Mouse (Mus musculus): ENCODE results near the gene Ptgfrn. TPM values are rescaled to one million over a fixed set of nuclear protein-coding genes. Genes with fewer than 3 reads are reported as not detected.

Gene Ptgfrn
- polyA plus RNA-seq, 1 experiment from 2014 or later = 0.35 TPM

- Histone ChIP-seq H3K36me3 (replicated peaks; ENCODE audit: insufficient read depth, low read length) (no peaks in the 10 kb centered on the region), H3K27ac (ENCODE audit: low read depth) (no peak overlapping the region), H3K4me3 (ENCODE audit: low read depth, low read length) (no peak overlapping the region), H3K9ac (replicated peaks) (no peak overlapping the region), H3K4me1 (ENCODE audit: insufficient read depth) (peaks cover 3% of the 10 kb centered on the region; the same call in 1 of the 2 replicates), H3K9me3 (ENCODE audit: low read length) (no peaks in the 10 kb centered on the region), H3K4me2 (ENCODE audit: low read depth, low read length) (no peak overlapping the region), H3K27me3 (ENCODE audit: insufficient read depth, low read length) (no peaks in the 10 kb centered on the region)
- no peak for TF ChIP-seq EP300 (IDR thresholded peaks at IDR 0.05; ENCODE audit: low read depth)
- no peak for TF ChIP-seq CTCF (IDR thresholded peaks at IDR 0.05; ENCODE audit: low read depth)
- DNase-seq = no peak
- ATAC-seq = no peak
- WGBS (ENCODE audit: insufficient replicate concordance) = 43% methylated on average over 4 of the region's 4 CpGs
Observed at GRCm38 (mm10) chr3:101033644-101034043, 76.4 kb downstream of the Ptgfrn start.

- WGBS (ENCODE audit: insufficient replicate concordance) = 48% methylated on average over 7 of the region's 7 CpGs
- Histone ChIP-seq H3K9ac (replicated peaks) (no peak overlapping the region), H3K27me3 (ENCODE audit: insufficient read depth, low read length) (no peaks in the 10 kb centered on the region), H3K4me1 (ENCODE audit: insufficient read depth) (peaks cover 3% of the 10 kb centered on the region; the same call in 1 of the 2 replicates), H3K4me3 (ENCODE audit: low read depth, low read length) (no peak overlapping the region), H3K9me3 (ENCODE audit: low read length) (no peaks in the 10 kb centered on the region), H3K27ac (ENCODE audit: low read depth) (peak overlapping the region; percentile 44; the same call in 1 of the 2 replicates), H3K36me3 (replicated peaks; ENCODE audit: insufficient read depth, low read length) (no peaks in the 10 kb centered on the region), H3K4me2 (ENCODE audit: low read depth, low read length) (no peak overlapping the region)
- no peak for TF ChIP-seq CTCF (IDR thresholded peaks at IDR 0.05; ENCODE audit: low read depth)
- TF ChIP-seq EP300 (IDR thresholded peaks at IDR 0.05; ENCODE audit: low read depth) = no peak
- DNase-seq (no peak), ATAC-seq (no peak)
Observed at GRCm38 (mm10) chr3:101031456-101032142, 78.5 kb downstream of the Ptgfrn start.

GRCm38 (mm10) chr3:101030630-101031029, 79.4 kb downstream of the Ptgfrn start:
- Histone ChIP-seq H3K4me3 (ENCODE audit: low read depth, low read length) (no peak overlapping the region), H3K36me3 (replicated peaks; ENCODE audit: insufficient read depth, low read length) (no peaks in the 10 kb centered on the region), H3K4me1 (ENCODE audit: insufficient read depth) (peaks cover 3% of the 10 kb centered on the region; the same call in 1 of the 2 replicates), H3K9ac (replicated peaks) (no peak overlapping the region), H3K27me3 (ENCODE audit: insufficient read depth, low read length) (no peaks in the 10 kb centered on the region), H3K27ac (ENCODE audit: low read depth) (0 out of 2 replicates have a peak overlapping the region, but pooled peaks have one; percentile 44), H3K4me2 (ENCODE audit: low read depth, low read length) (no peak overlapping the region), H3K9me3 (ENCODE audit: low read length) (no peaks in the 10 kb centered on the region)
- ATAC-seq = no peak
- TF ChIP-seq CTCF (IDR thresholded peaks at IDR 0.05; ENCODE audit: low read depth) (no peak), EP300 (IDR thresholded peaks at IDR 0.05; ENCODE audit: low read depth) (no peak)
- no peak for DNase-seq
- WGBS (ENCODE audit: insufficient replicate concordance) = 86% methylated on average over 1 of the region's 1 CpGs

- 61% methylated on average over 4 of the region's 4 CpGs for WGBS (ENCODE audit: insufficient replicate concordance)
- peaks cover 3% of the 10 kb centered on the region; the same call in 1 of the 2 replicates for H3K4me1 ChIP-seq (ENCODE audit: insufficient read depth)
- no peak within 1 kb of the TSS for H3K4me2 ChIP-seq (ENCODE audit: low read depth, low read length)
- H3K27ac ChIP-seq (ENCODE audit: low read depth) = no peak within 1 kb of the TSS
- no peak within 1 kb of the TSS for H3K9ac ChIP-seq (replicated peaks)
- no peaks in the 10 kb centered on the region for H3K9me3 ChIP-seq (ENCODE audit: low read length)
- no peaks in the 10 kb centered on the region for H3K27me3 ChIP-seq (ENCODE audit: insufficient read depth, low read length)
- H3K36me3 ChIP-seq (replicated peaks; ENCODE audit: insufficient read depth, low read length) = no peaks in the 10 kb centered on the region
- no peak within 1 kb of the TSS for H3K4me3 ChIP-seq (ENCODE audit: low read depth, low read length)
- ATAC-seq (no peak), DNase-seq (no peak)
- TF ChIP-seq EP300 (IDR thresholded peaks at IDR 0.05; ENCODE audit: low read depth) (no peak), CTCF (IDR thresholded peaks at IDR 0.05; ENCODE audit: low read depth) (no peak)
Observed at GRCm38 (mm10) chr3:101029339-101029738, 80.7 kb downstream of the Ptgfrn start, which contains the start of gene Cd101. Gene Cd101, minus strand, starts transcription at chr3:101029556.

DNA sequence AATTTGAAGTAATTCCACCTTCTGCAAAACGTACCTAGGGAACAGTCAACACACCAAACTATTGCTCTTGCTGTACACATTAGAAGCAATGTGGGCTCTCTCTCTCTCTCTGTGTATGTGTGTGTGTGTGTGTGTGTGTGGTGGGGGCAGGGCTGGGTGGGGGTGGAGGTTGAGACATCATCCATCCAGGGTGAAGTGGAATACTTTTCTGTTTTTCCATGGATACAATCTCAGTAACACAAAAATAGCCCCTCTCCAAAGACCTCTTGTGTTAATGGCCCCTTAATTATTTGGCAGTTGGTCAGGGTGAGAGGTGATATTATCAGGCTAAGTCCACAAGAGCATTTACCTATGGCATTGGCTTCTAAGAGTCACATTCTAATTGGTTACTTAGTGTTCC, 83.3 kb downstream of the Ptgfrn start:
- TF ChIP-seq CTCF (IDR thresholded peaks at IDR 0.05; ENCODE audit: low read depth) (no peak), EP300 (IDR thresholded peaks at IDR 0.05; ENCODE audit: low read depth) (no peak)
- Histone ChIP-seq H3K4me3 (ENCODE audit: low read depth, low read length) (no peak overlapping the region), H3K4me1 (ENCODE audit: insufficient read depth) (peaks cover 3% of the 10 kb centered on the region; the same call in 1 of the 2 replicates), H3K9me3 (ENCODE audit: low read length) (no peaks in the 10 kb centered on the region), H3K27ac (ENCODE audit: low read depth) (no peak overlapping the region), H3K4me2 (ENCODE audit: low read depth, low read length) (no peak overlapping the region), H3K36me3 (replicated peaks; ENCODE audit: insufficient read depth, low read length) (no peaks in the 10 kb centered on the region), H3K27me3 (ENCODE audit: insufficient read depth, low read length) (no peaks in the 10 kb centered on the region), H3K9ac (replicated peaks) (no peak overlapping the region)
- WGBS (ENCODE audit: insufficient replicate concordance) = 65% methylated on average over 1 of the region's 1 CpGs
- ATAC-seq = no peak
- no peak for DNase-seq

DNA sequence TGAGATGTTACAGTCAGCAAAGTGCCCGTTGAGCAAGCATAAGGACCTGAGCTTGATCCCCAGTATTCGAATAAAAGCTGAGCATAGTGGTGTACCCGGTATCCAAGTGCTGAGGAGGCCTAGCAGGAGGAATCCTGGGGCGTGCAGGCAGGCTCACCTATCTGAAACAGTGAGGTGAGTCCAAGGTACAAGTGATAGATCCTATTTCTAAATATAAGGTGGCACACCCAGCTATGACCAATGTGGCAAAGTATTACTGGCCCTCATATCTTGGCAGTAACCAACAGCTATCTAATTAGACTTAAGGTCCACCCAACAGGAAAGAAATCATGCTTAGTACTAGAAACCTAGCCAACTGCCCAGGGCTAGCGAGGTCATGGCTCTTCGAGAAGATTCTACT, 87.1 kb downstream of the Ptgfrn start:
- DNase-seq (no peak), ATAC-seq (no peak)
- no peak overlapping the region for H3K4me2 ChIP-seq (ENCODE audit: low read depth, low read length)
- 79% methylated on average over 6 of the region's 6 CpGs for WGBS (ENCODE audit: insufficient replicate concordance)
- H3K36me3 ChIP-seq (replicated peaks; ENCODE audit: insufficient read depth, low read length) = no peaks in the 10 kb centered on the region
- H3K9me3 ChIP-seq (ENCODE audit: low read length) = no peaks in the 10 kb centered on the region
- TF ChIP-seq EP300 (IDR thresholded peaks at IDR 0.05; ENCODE audit: low read depth) = no peak
- TF ChIP-seq CTCF (IDR thresholded peaks at IDR 0.05; ENCODE audit: low read depth) = no peak
- H3K27me3 ChIP-seq (ENCODE audit: insufficient read depth, low read length) = no peaks in the 10 kb centered on the region
- no peak overlapping the region for H3K4me3 ChIP-seq (ENCODE audit: low read depth, low read length)
- H3K27ac ChIP-seq (ENCODE audit: low read depth) = no peak overlapping the region
- no peaks in the 10 kb centered on the region for H3K4me1 ChIP-seq (ENCODE audit: insufficient read depth)
- H3K9ac ChIP-seq (replicated peaks) = no peak overlapping the region

Measured in liver, postnatal 0 days (tissue).